Mouse (Mus musculus) forebrain, postnatal 0 days (tissue): ENCODE measurements at regions not wholly inside any gene's neighbourhood (a gene's known extent, or its start where the extent isn't known, plus 50 kb on each side); places are given as distances from the start of the nearest gene placed in this dataset.

Experiments
- ATAC-seq: fragments of 200-750 bp; cut with Nextera tagmentation; 2 replicates; pipeline ENCODE4 v1.8.0; 2017; ENCODE audit warnings: mild to moderate bottlenecking, moderate library complexity
- DNase-seq: peaks from one replicate; pipeline ENCODE4 v3.0.0-alpha.2; 2015
- H3K27ac ChIP-seq: fragments of 300-500 bp; sonication (generic); 2 replicates; pipeline ENCODE4 v1.5.1; 2014; ENCODE audit warnings: low read depth, mild to moderate bottlenecking, antibody characterized with exemption, low read length, moderate library complexity, mixed read lengths
- H3K27me3 ChIP-seq: fragments of 300-500 bp; sonication (generic); 2 replicates; pipeline ENCODE4 v1.6.1; 2014; ENCODE audit warnings: mild to moderate bottlenecking, low read length, mixed read lengths; ENCODE audit not compliant: insufficient read depth
- H3K36me3 ChIP-seq: fragments of 300-500 bp; sonication (generic); 2 replicates; pipeline ENCODE4 v1.6.1; 2014; ENCODE audit warnings: mild to moderate bottlenecking, moderate library complexity; ENCODE audit not compliant: insufficient read depth
- H3K4me1 ChIP-seq: fragments of 300-500 bp; sonication (generic); 2 replicates; pipeline ENCODE4 v1.6.1; 2014; ENCODE audit warnings: antibody characterized with exemption; ENCODE audit not compliant: insufficient read depth
- H3K4me2 ChIP-seq: fragments of 300-500 bp; sonication (generic); 2 replicates; pipeline ENCODE4 v1.6.1; 2014; ENCODE audit warnings: low read depth, mild to moderate bottlenecking, moderate library complexity
- H3K4me3 ChIP-seq: fragments of 300-500 bp; sonication (generic); 2 replicates; pipeline ENCODE4 v1.5.1; 2014; ENCODE audit warnings: low read depth, low read length, mixed read lengths
- H3K9ac ChIP-seq: fragments of 300-500 bp; sonication (generic); 2 replicates; pipeline ENCODE4 v1.6.1; 2014; ENCODE audit warnings: mild to moderate bottlenecking
- H3K9me3 ChIP-seq: fragments of 300-500 bp; sonication (generic); 2 replicates; pipeline ENCODE4 v1.6.1; 2016; ENCODE audit warnings: low read length
- CTCF ChIP-seq: sonication (generic); IDR thresholded peaks from 2 replicates; pipeline ENCODE4 v1.5.1; 2016; ENCODE audit warnings: antibody characterized with exemption, control low read depth, low read depth
- WGBS: fragments of 180-500 bp; shearing (Covaris S2); extraction: QIAGEN DNeasy Blood & Tissue Kit; methylation state at CpG from one replicate; pipeline ENCODE4 v1.1.7; 2014; 5-methylcytosine and 5-hydroxymethylcytosine counted together

DNA sequence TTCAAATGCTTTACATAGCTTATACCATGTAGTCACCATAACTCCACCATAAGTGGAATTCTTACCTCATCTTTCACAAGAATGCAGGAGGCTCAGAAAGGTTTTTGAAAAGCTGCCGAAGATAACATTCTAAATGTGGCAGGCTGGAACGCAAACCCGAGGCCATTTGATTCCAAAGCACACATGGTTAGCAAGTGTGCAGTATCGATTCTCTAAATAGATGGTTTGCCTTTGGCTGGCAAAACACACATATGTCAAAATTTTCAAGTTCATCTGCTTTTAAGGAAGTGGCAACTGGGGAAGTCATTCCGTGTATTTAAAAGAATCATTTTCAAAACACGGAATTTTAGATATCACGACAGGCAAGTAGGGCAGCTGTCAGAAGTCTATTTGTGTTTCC lies 609.8 kb downstream of the Actr3 start:
- no peak for TF ChIP-seq CTCF
- WGBS, result 73% methylated on average over 7 of the region's 7 CpGs
- H3K4me2 ChIP-seq, result no peak overlapping the region

DNA sequence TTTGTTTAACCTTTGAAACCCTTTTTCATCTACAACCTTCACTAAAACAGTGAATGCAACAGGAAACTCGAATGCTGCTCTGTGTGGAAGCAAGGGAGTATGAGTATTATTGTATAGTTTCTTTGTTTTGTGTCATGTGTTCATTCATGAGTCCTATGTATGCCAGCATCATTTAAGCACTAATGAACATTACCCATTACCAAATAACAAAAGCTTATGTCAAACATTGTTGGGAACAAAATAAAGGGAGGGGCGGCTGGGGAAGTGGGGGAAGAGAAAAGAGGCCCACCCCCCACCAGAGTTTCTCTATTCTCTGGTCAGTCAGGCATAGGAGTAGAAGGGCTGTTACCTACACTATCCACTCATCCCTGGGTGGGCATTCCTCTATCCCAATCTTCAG lies 642.5 kb downstream of the Actr3 start:
- no peaks in the 10 kb centered on the region for H3K9me3 ChIP-seq
- no peak for TF ChIP-seq CTCF
- H3K9ac ChIP-seq, result no peak overlapping the region
- H3K27ac ChIP-seq, result no peak overlapping the region
- H3K4me2 ChIP-seq, result no peak overlapping the region
- ATAC-seq (no peak), DNase-seq (no peak)
- H3K4me3 ChIP-seq, result no peak overlapping the region
- no peaks in the 10 kb centered on the region for H3K36me3 ChIP-seq
- WGBS, result 35% methylated on average over 2 of the region's 2 CpGs
- no peaks in the 10 kb centered on the region for H3K4me1 ChIP-seq
- no peaks in the 10 kb centered on the region for H3K27me3 ChIP-seq

More for the DNA sequence above, 609.8 kb downstream of the Actr3 start:
- Histone ChIP-seq H3K9me3 (no peaks in the 10 kb centered on the region), H3K27me3 (no peaks in the 10 kb centered on the region), H3K9ac (no peak overlapping the region), H3K4me1 (no peaks in the 10 kb centered on the region), H3K36me3 (no peaks in the 10 kb centered on the region), H3K4me3 (no peak overlapping the region), H3K27ac (no peak overlapping the region; the same call in 1 of the 2 replicates)
- ATAC-seq, result peak; percentile 89
- peak; percentile 73 for DNase-seq

DNA sequence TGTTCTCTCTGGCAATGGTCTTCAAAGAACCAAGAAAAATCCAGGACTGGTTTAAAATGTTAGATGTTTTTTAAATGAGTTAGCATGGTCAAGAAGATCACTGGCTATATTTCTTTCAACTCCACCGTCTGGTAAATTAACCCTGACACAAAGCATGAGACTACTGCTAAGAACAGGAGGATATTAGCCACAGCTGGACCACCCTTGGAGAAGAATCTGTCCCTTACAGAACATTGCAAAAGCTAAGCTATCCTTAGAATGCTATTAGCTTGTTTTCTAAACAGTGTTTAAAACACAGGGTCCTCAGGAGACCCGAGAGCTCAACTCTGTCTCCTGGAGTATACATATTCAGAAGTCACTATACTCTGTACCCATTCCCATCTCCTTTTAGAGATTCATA lies 644.9 kb downstream of the Actr3 start:
- no peaks in the 10 kb centered on the region for H3K9me3 ChIP-seq
- no peaks in the 10 kb centered on the region for H3K4me1 ChIP-seq
- H3K27me3 ChIP-seq, result no peaks in the 10 kb centered on the region
- H3K36me3 ChIP-seq, result no peaks in the 10 kb centered on the region
- TF ChIP-seq CTCF, result no peak
- ATAC-seq (no peak), DNase-seq (no peak)
- 64% methylated on average over 2 of the region's 2 CpGs for WGBS
- H3K4me2 ChIP-seq, result no peak overlapping the region
- H3K4me3 ChIP-seq, result no peak overlapping the region
- no peak overlapping the region for H3K9ac ChIP-seq
- no peak overlapping the region for H3K27ac ChIP-seq

DNA sequence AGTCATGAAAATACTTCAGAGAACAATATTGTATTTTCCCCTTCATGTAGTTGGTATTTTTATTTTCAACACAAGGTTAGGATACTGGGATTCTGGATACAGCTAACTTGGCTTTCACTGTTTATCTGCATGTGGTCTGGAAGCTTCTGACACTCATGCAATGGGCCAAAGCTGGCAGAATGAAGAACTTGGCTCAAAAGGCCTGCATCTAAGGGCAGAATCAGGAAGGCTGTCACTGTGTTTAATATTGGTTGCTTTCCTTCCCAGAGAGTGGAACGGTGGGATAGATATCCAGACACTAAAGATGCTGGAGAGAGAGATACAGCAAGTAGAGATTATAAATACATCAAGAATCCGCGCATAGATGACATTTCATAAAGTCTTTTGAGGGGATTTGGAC lies 645.4 kb downstream of the Actr3 start:
- H3K9me3 ChIP-seq, result no peaks in the 10 kb centered on the region
- ATAC-seq, result peak; percentile 65
- no peak for TF ChIP-seq CTCF
- 65% methylated on average over 3 of the region's 3 CpGs for WGBS
- H3K4me3 ChIP-seq, result no peak overlapping the region
- peak; percentile 35 for DNase-seq
- H3K27me3 ChIP-seq, result no peaks in the 10 kb centered on the region
- H3K4me2 ChIP-seq, result no peak overlapping the region
- H3K36me3 ChIP-seq, result no peaks in the 10 kb centered on the region
- H3K9ac ChIP-seq, result no peak overlapping the region
- H3K4me1 ChIP-seq, result no peaks in the 10 kb centered on the region
- H3K27ac ChIP-seq, result 0 out of 2 replicates have a peak overlapping the region, but pooled peaks have one; percentile 3

DNA sequence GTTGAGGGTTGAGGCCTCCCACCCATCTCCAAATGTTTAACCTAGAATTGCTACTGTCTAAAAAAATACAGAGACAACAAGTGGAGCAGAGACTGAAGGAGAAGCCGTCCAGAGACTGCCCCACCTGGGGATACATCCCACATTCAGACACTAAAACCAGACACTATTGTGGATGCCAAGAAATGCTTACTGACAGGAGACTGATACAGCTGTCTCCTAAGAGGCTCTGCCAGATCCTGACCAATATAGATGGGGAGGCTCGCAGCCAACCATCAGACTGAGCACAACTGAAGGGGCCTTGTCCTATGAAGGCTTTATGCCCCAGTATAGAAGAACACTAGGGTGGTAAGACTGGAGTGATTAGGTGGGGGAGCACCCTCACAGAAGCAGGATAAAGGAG lies 652.5 kb downstream of the Actr3 start:
- H3K27me3 ChIP-seq, result no peaks in the 10 kb centered on the region
- H3K36me3 ChIP-seq, result no peaks in the 10 kb centered on the region
- H3K9ac ChIP-seq, result no peak overlapping the region
- no peak overlapping the region for H3K4me3 ChIP-seq
- H3K4me2 ChIP-seq, result no peak overlapping the region
- H3K4me1 ChIP-seq, result no peaks in the 10 kb centered on the region
- no peak for TF ChIP-seq CTCF
- no peak for ATAC-seq
- DNase-seq, result no peak
- H3K9me3 ChIP-seq, result no peaks in the 10 kb centered on the region
- 79% methylated on average over 2 of the region's 2 CpGs for WGBS
- no peak overlapping the region for H3K27ac ChIP-seq

DNA sequence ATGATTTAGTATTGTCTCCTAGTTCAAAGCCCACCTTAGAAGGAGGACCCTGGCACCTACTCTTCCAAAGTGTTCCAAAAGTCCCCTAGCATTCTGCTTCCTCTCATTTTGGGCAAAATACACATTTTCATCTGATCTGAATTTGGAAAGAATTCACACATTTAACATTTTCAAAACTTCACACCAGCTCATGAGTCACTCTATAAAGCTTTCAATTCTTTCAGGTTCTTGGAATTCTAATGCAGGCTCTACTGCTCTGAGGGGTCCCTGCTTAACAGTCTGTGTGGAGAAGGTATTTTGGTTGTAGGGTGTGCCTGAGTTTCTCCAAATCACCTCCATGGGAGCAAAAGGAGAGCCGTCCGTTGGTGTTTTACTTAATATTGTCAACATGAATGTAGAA lies 657.8 kb downstream of the Actr3 start:
- H3K4me2 ChIP-seq, result no peak overlapping the region
- H3K4me3 ChIP-seq, result no peak overlapping the region
- H3K9ac ChIP-seq, result no peak overlapping the region
- no peaks in the 10 kb centered on the region for H3K27me3 ChIP-seq
- ATAC-seq (no peak), DNase-seq (no peak)
- no peak overlapping the region for H3K27ac ChIP-seq
- TF ChIP-seq CTCF, result no peak
- H3K4me1 ChIP-seq, result no peaks in the 10 kb centered on the region
- H3K9me3 ChIP-seq, result no peaks in the 10 kb centered on the region
- 99% methylated on average over 2 of the region's 2 CpGs for WGBS
- H3K36me3 ChIP-seq, result no peaks in the 10 kb centered on the region

DNA sequence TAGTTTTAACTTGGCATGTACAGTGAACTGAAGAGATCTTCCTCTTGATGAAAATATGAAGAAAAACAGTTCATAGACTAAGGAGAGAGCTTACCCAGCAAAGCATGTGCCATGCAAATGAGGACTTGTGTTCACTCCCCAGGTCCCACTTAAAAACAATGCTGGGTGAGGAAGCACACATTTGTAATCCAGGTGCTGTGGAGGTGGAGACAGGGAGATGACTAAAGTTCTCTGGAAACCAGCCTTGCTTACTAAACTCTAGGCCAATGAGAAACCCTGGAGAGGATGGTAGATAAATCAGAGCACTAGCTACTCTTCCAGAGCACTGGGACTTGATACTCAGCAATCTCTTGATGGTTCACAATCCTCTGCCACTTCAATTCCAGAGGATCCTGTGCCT lies 678.8 kb downstream of the Actr3 start:
- Histone ChIP-seq H3K9me3 (no peaks in the 10 kb centered on the region), H3K36me3 (no peaks in the 10 kb centered on the region), H3K9ac (no peak overlapping the region), H3K4me1 (no peaks in the 10 kb centered on the region), H3K4me2 (no peak overlapping the region), H3K4me3 (no peak overlapping the region), H3K27ac (no peak overlapping the region), H3K27me3 (no peaks in the 10 kb centered on the region)
- ATAC-seq, result no peak
- no peak for TF ChIP-seq CTCF
- no peak for DNase-seq

DNA sequence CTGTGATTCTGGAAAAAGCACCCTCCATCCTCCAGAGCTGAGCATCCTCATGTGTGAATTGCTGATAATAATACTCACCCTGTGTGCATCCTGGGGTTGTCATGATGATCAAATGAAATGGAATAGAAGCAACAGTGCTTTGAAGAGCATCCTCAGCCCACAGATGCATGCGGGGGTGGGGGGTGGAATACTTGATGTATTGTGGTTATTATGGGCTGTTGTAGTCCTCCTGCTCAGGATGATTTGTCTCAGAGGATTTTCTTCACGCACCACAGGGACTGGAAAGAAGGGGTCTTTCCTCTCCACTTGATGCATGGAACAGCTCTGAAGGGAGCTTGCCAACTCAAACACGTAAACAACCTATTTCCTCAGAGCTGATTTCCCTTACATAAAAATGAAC lies 694.4 kb upstream of the Dpp10 start:
- H3K4me2 ChIP-seq, result no peak overlapping the region
- ATAC-seq (no peak), DNase-seq (no peak)
- no peaks in the 10 kb centered on the region for H3K36me3 ChIP-seq
- H3K9ac ChIP-seq, result no peak overlapping the region
- H3K4me3 ChIP-seq, result no peak overlapping the region
- no peaks in the 10 kb centered on the region for H3K4me1 ChIP-seq
- WGBS, result 56% methylated on average over 3 of the region's 3 CpGs
- no peak for TF ChIP-seq CTCF
- H3K27ac ChIP-seq, result no peak overlapping the region
- no peaks in the 10 kb centered on the region for H3K27me3 ChIP-seq
- no peaks in the 10 kb centered on the region for H3K9me3 ChIP-seq
